In genomic region chr17:8351088-8351487, GRCm38 (mm10) we compare ENCODE assay signal across 19 mouse cellular contexts. TPM values are rescaled to one million over a fixed set of nuclear protein-coding genes. Genes with fewer than 3 reads are reported as not detected.
DNase-seq lines count a peak whose midpoint lies in the region; ATAC-seq and TF ChIP-seq lines count a peak whose summit lies in the region.
"Had no signal": no experiment of that assay in that cellular context is flagged by ENCODE, and none has a peak within 500 bp of the region (broad histone marks: within the 10 kb centered on the region; RNA-seq: fewer than 3 reads in every experiment).

No protein-coding gene starts in this region.

- no peak for TF ChIP-seq CTCF in left cerebral cortex, adult 2 months (IDR thresholded peaks at IDR 0.05)

- peak; percentile 58; the same call in 1 of the 2 replicates for ATAC-seq in hindbrain, embryonic 16.5 days
- no peak for ATAC-seq in hindbrain, embryonic 14.5 days (ENCODE audit: low FRiP score)
- ATAC-seq: intestine, embryonic 16.5 days had no signal

- peak; percentile 31 for DNase-seq in cerebellum, adult 9-10 months
- DNase-seq in cerebellum, postnatal 25 days = no peak
- DNase-seq in hindbrain, embryonic 14.5 days (ENCODE audit: low spot score) = no peak
- no peak for DNase-seq in left cerebral cortex, adult 2 months (ENCODE audit: extremely low spot score in 1 of 2, low spot score in 2 of 2)
- no peak for DNase-seq in left cerebral cortex, postnatal 36 days (ENCODE audit: low spot score in 2 of 2)
- peak; percentile 88 for DNase-seq in Muller cell, postnatal 12 days (ENCODE audit: inconsistent ontology term)
- DNase-seq in lung, postnatal 36 days = no peak
- DNase-seq: adrenal gland, postnatal 14 days; gastrocnemius, postnatal 25 days; heart, postnatal 4 days; kidney, postnatal 36 days; thymus, postnatal 25 days had no signal

- 26% methylated on average over 7 of the region's 7 CpGs for WGBS in hindbrain, embryonic 16.5 days
- WGBS in hindbrain, embryonic 14.5 days = 26% methylated on average over 7 of the region's 7 CpGs

- no peaks in the 10 kb centered on the region for H3K4me1 ChIP-seq in hindbrain, embryonic 16.5 days (ENCODE audit: control insufficient read depth, insufficient read depth, low read depth, low read length)
- no peaks in the 10 kb centered on the region for H3K4me1 ChIP-seq in hindbrain, embryonic 14.5 days (replicated peaks; ENCODE audit: control insufficient read depth, insufficient read depth, low read length)
- H3K4me1 ChIP-seq: heart, embryonic 15.5 days; limb, embryonic 15.5 days; liver, embryonic 15.5 days had no signal

- intact Hi-C loops in left cerebral cortex, adult 2 months (cut with DNase I) = no loop called here
- intact Hi-C loops in left cerebral cortex, postnatal 36 days (cut with DNase I) = no loop called here

- H3K4me2 ChIP-seq in hindbrain, embryonic 16.5 days (ENCODE audit: low read length) = no peak overlapping the region
- no peak overlapping the region for H3K4me2 ChIP-seq in hindbrain, embryonic 14.5 days (replicated peaks)
- H3K4me2 ChIP-seq: forebrain, embryonic 12.5 days; heart, embryonic 15.5 days; limb, embryonic 15.5 days; liver, embryonic 15.5 days had no signal

- no peaks in the 10 kb centered on the region for H3K9me3 ChIP-seq in hindbrain, embryonic 16.5 days (ENCODE audit: control insufficient read depth, low read length)
- no peaks in the 10 kb centered on the region for H3K9me3 ChIP-seq in hindbrain, embryonic 14.5 days (ENCODE audit: control insufficient read depth, low read length)
- H3K9me3 ChIP-seq: forebrain, embryonic 12.5 days; G1E; heart, embryonic 15.5 days; limb, embryonic 15.5 days; liver, embryonic 15.5 days had no signal

- H3K27me3 ChIP-seq in hindbrain, embryonic 16.5 days (replicated peaks; ENCODE audit: control insufficient read depth, insufficient read depth, low read length) = no peaks in the 10 kb centered on the region
- no peaks in the 10 kb centered on the region for H3K27me3 ChIP-seq in hindbrain, embryonic 14.5 days (ENCODE audit: control insufficient read depth, insufficient read depth, low read length)
- H3K27me3 ChIP-seq: forebrain, embryonic 12.5 days; heart, embryonic 15.5 days; limb, embryonic 15.5 days; liver, embryonic 15.5 days had no signal

- no peaks in the 10 kb centered on the region for H3K36me3 ChIP-seq in hindbrain, embryonic 16.5 days (ENCODE audit: control insufficient read depth, insufficient read depth, low read length)
- no peaks in the 10 kb centered on the region for H3K36me3 ChIP-seq in hindbrain, embryonic 14.5 days (replicated peaks; ENCODE audit: control insufficient read depth, insufficient read depth)
- H3K36me3 ChIP-seq: forebrain, embryonic 12.5 days; G1E; heart, embryonic 15.5 days; limb, embryonic 15.5 days; liver, embryonic 15.5 days had no signal

- no peak overlapping the region for H3K9ac ChIP-seq in hindbrain, embryonic 16.5 days (ENCODE audit: low read depth, low read length)
- no peak overlapping the region for H3K9ac ChIP-seq in hindbrain, embryonic 14.5 days
- H3K9ac ChIP-seq: forebrain, embryonic 12.5 days; heart, embryonic 15.5 days; limb, embryonic 15.5 days; liver, embryonic 15.5 days had no signal

- H3K4me3 ChIP-seq in hindbrain, embryonic 16.5 days (ENCODE audit: low read length) = no peak overlapping the region
- no peak overlapping the region for H3K4me3 ChIP-seq in hindbrain, embryonic 14.5 days (replicated peaks; ENCODE audit: low read length)
- no peak overlapping the region for H3K4me3 ChIP-seq in left cerebral cortex, adult 2 months
- H3K4me3 ChIP-seq: forebrain, embryonic 12.5 days; heart, embryonic 15.5 days; limb, embryonic 15.5 days; liver, embryonic 15.5 days had no signal

- no peak overlapping the region for H3K27ac ChIP-seq in hindbrain, embryonic 16.5 days (ENCODE audit: low read depth, low read length)
- no peak overlapping the region for H3K27ac ChIP-seq in hindbrain, embryonic 14.5 days
- peak overlapping the region; percentile 44; the same call in 1 of the 2 replicates for H3K27ac ChIP-seq in left cerebral cortex, adult 2 months
- H3K27ac ChIP-seq: forebrain, embryonic 12.5 days; heart, embryonic 15.5 days; limb, embryonic 15.5 days; liver, embryonic 15.5 days had no signal

RNA-seq across cellular contexts. Expression of gene T2, which starts 4.7 kb away (rescaled TPM):
- polyA plus RNA-seq in hindbrain, embryonic 16.5 days (2015; fragmentation: Nextera tagmentation; extraction: Ambion mirVana) = 0.72 and 0.99 TPM in 2 replicates
- polyA plus RNA-seq in hindbrain, embryonic 14.5 days (2014; fragmentation: Nextera tagmentation; extraction: Ambion mirVana) = 0.31 and 0.53 TPM in 2 replicates
- under 1 TPM; 0.70 to 0.79 TPM for total RNA-seq in left cerebral cortex, adult 2 months (2021)
- under 1 TPM; 0.32 to 0.68 TPM for total RNA-seq in left cerebral cortex, postnatal 36 days (2021)
- total RNA-seq: adrenal gland, postnatal 14 days; G1E; gastrocnemius, postnatal 25 days had no signal
- polyA plus RNA-seq: G1E; liver, embryonic 15.5 days had no signal

RNA-seq across cellular contexts. Expression of gene Prr18, which starts 13.8 kb away (rescaled TPM):
- 16.4 and 16.9 TPM in 2 replicates for polyA plus RNA-seq in hindbrain, embryonic 16.5 days (2015; fragmentation: Nextera tagmentation; extraction: Ambion mirVana)
- 20.9 and 22.7 TPM in 2 replicates for polyA plus RNA-seq in hindbrain, embryonic 14.5 days (2014; fragmentation: Nextera tagmentation; extraction: Ambion mirVana)
- 10 to 100 TPM; 12.6 to 15.5 TPM for total RNA-seq in left cerebral cortex, adult 2 months (2021)
- total RNA-seq in left cerebral cortex, postnatal 36 days (2021) = 10 to 100 TPM; 14.4 to 23.3 TPM

RNA-seq across cellular contexts. Expression of gene Sft2d1, which starts 40.2 kb away (rescaled TPM):
- 172 and 184 TPM in 2 replicates for polyA plus RNA-seq in hindbrain, embryonic 16.5 days (2015; fragmentation: Nextera tagmentation; extraction: Ambion mirVana)
- polyA plus RNA-seq in hindbrain, embryonic 14.5 days (2014; fragmentation: Nextera tagmentation; extraction: Ambion mirVana) = 152 and 175 TPM in 2 replicates
- total RNA-seq in left cerebral cortex, adult 2 months (2021) = 10 to 100 TPM; 63.8 to 65.7 TPM
- 10 to 100 TPM; 48.0 to 71.2 TPM for total RNA-seq in left cerebral cortex, postnatal 36 days (2021)

Comparison
In these comparisons a context has a peak if more than half of its experiments do, and no peak if none do; other contexts are left out.
1. DNase-seq: peak in cerebellum, adult 9-10 months (single experiment) and Muller cell, postnatal 12 days (single experiment); none in cerebellum, postnatal 25 days (0 of 2), hindbrain, embryonic 14.5 days (single experiment), left cerebral cortex, adult 2 months (0 of 2), left cerebral cortex, postnatal 36 days (0 of 2) and lung, postnatal 36 days (single experiment).